Mouse (Mus musculus) activated CD4-positive, CD25-positive, alpha-beta regulatory T cell, adult 9 weeks (primary cell): ENCODE measurements around the gene Rnaseh2a. TPM values are rescaled to one million over a fixed set of nuclear protein-coding genes. Genes with fewer than 3 reads are reported as not detected.

Source experiments
- polyA plus RNA-seq: library from polyadenylated mRNA; unstranded; fragments of 100-300 nt; shearing (Covaris generic); gene quantifications from one replicate; pipeline ENCODE4 v1.2.1, GENCODE M21; 2017

Rnaseh2a gene
- polyA plus RNA-seq = 105 TPM

GRCm38 (mm10) chr8:84969241-84970134 lies at the start of gene Rnaseh2a, which contains the start of the genes Gm49661 and Prdx2:
Gene Rnaseh2a (minus strand): TSS chr8:84969767.
Gene Gm49661 (minus strand): TSS chr8:84969433.
Gene Prdx2 (plus strand): TSS chr8:84969587.

DNA sequence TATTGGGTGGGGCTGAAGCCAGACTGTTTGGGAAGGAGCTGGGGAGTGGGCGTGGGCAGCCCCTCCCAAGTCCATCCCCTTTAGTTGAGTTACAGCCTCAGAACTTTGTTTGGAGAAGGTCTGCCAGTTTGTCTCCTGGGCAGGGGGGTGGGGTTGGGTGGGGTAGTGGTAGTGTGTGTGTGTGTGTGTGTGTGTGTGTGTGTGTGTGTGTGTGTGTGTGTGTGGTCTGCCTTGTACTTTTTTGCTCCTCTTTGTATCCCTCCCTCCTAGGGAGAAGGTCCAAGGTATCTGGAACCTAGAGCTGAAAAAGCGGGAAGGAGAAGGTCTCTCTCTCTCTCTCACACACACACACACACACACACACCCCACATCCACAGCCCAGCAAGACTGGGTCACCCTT lies 44.9 kb upstream of the Rnaseh2a start, which contains the start of gene Best2:
TSS of gene Best2 (minus strand) at position 101 of the 400 bp plus-strand sequence.

GRCm38 (mm10) chr8:84990349-84990748 lies 20.8 kb upstream of the Rnaseh2a start, which contains the start of gene Hook2:
Gene Hook2 (plus strand): TSS chr8:84990603.

DNA sequence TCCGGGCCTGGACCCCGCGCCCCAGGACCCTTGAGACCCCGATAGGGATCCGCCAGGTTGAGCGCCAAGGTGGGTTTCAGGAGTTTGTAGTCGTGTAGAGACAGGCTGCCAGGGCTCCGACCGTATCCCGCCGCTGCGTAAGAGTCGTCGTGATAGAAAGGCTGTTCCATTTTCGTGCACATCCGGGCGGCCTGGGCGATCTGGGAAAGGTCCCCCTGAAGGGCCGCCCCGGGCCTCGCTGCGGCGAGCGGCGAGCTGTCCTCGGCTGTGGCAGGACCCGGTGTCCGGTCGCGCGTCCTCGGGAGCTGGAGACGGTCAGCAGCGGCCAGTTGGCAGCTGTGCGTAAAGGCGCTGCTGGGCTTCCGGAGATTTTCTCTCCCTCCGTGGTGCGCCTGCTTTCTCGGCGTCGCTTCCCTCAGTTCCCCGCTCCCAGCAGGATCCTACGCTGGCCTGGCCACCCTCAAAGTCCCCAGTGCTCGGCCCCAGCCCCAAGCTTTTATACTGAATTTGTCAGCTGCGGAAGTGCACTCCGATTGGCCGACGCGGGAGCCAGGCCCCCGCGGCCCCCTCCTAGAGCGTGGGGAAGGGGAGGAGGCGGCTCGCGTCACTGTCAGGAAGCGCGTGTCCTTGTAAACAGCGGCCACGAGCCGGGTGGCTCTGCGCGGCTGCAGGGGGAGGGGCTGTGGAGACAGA lies 8.8 kb upstream of the Rnaseh2a start, which contains the start of gene Junb:
TSS of gene Junb (minus strand) at position 471 of the 693 bp plus-strand sequence.

GRCm38 (mm10) chr8:84946528-84947240 lies 22.9 kb downstream of the Rnaseh2a start, which contains the start of gene Rtbdn:
Gene Rtbdn (plus strand): TSS chr8:84946991.

GRCm38 (mm10) chr8:84936962-84937546 lies 32.5 kb downstream of the Rnaseh2a start, which contains the start of gene Mast1:
Gene Mast1 (minus strand): TSS chr8:84937359.

DNA sequence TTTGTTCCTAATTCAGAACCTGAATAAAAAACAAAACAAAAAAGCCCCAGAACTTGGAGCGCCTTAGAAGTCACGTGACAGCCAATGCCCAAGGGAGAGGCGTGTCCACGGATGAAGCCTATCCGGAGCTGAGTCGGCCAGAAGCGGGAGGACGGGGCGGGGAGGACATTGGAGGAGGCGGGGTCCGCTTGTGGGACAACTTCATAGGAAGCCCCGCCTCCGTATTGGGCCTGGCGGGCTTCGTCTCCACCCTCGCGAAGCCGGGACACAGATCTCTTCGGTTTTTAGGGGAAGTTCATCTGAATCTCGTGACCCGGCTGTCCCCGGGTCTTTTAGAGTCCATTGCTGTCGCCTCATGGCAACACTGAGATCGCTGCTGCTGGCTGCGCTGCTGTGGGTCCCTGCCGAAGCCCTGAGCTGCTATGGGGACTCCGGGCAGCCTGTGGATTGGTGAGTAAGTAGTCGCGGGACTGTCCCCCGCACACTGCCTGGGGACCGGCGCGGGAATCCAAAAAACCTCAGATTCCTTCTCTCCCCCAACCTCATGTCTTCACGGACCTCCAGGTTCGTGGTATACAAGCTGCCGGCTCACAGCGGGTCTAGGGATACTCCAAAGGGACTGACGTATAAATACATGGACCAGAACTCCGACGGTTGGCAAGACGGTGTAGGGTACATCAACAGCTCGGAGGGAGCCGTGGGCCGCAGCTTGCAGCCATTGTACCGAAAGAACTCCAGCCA lies 61.0 kb downstream of the Rnaseh2a start, which contains the start of gene Dnase2a:
TSS of gene Dnase2a (plus strand) at position 140 of the 741 bp plus-strand sequence.

Other genes starting within 250 kb of the Rnaseh2a start
- gene G430095P16Rik, start 246.8 kb downstream of the Rnaseh2a start, polyA plus RNA-seq = 23.0 TPM
- 3.0 TPM for gene Nfix, start 169.4 kb downstream of the Rnaseh2a start, polyA plus RNA-seq
- 6.8 TPM for gene Dand5, start 146.9 kb downstream of the Rnaseh2a start, polyA plus RNA-seq
- 27.8 TPM for gene Gadd45gip1, start 138.2 kb downstream of the Rnaseh2a start, polyA plus RNA-seq
- 189 TPM for gene Rad23a, start 129.1 kb downstream of the Rnaseh2a start, polyA plus RNA-seq
- gene Calr, start 122.8 kb downstream of the Rnaseh2a start, polyA plus RNA-seq = 587 TPM
- gene Farsa, start 112.8 kb downstream of the Rnaseh2a start, polyA plus RNA-seq = 97.7 TPM
- 7.7 TPM for gene Syce2, start 97.7 kb downstream of the Rnaseh2a start, polyA plus RNA-seq
- 39.4 TPM for gene Gcdh, start 75.8 kb downstream of the Rnaseh2a start, polyA plus RNA-seq
- 1.1 TPM for gene Klf1, start 67.8 kb downstream of the Rnaseh2a start, polyA plus RNA-seq
- gene Dnase2a, start 61.2 kb downstream of the Rnaseh2a start, polyA plus RNA-seq = 18.9 TPM
- 1.1 TPM for gene Mast1, start 32.4 kb downstream of the Rnaseh2a start, polyA plus RNA-seq
- gene Rtbdn, start 22.8 kb downstream of the Rnaseh2a start, polyA plus RNA-seq = 0.31 TPM
- not detected for gene Gm49661, start 334 bp downstream of the Rnaseh2a start, polyA plus RNA-seq
- 266 TPM for gene Prdx2, start 180 bp downstream of the Rnaseh2a start, polyA plus RNA-seq
- gene Junb, start 9.0 kb upstream of the Rnaseh2a start, polyA plus RNA-seq = 481 TPM
- 7.8 TPM for gene Hook2, start 20.8 kb upstream of the Rnaseh2a start, polyA plus RNA-seq
- not detected for gene Best2, start 44.8 kb upstream of the Rnaseh2a start, polyA plus RNA-seq
- gene Asna1, start 55.5 kb upstream of the Rnaseh2a start, polyA plus RNA-seq = 53.5 TPM
- 200 TPM for gene Trir, start 57.1 kb upstream of the Rnaseh2a start, polyA plus RNA-seq
- 45.8 TPM for gene Tnpo2, start 67.1 kb upstream of the Rnaseh2a start, polyA plus RNA-seq
- 8.0 TPM for gene Fbxw9, start 90.3 kb upstream of the Rnaseh2a start, polyA plus RNA-seq
- gene Gm5741, start 98.2 kb upstream of the Rnaseh2a start, polyA plus RNA-seq = 1.9 TPM
- gene Dhps, start 102.0 kb upstream of the Rnaseh2a start, polyA plus RNA-seq = 78.8 TPM
- gene Wdr83os, start 111.0 kb upstream of the Rnaseh2a start, polyA plus RNA-seq = 185 TPM
- 41.4 TPM for gene Wdr83, start 111.5 kb upstream of the Rnaseh2a start, polyA plus RNA-seq
- 184 TPM for gene Man2b1, start 113.5 kb upstream of the Rnaseh2a start, polyA plus RNA-seq
- not detected for gene Zfp791, start 153.3 kb upstream of the Rnaseh2a start, polyA plus RNA-seq
- gene Cks1brt, start 182.2 kb upstream of the Rnaseh2a start, polyA plus RNA-seq = not detected